11 mouse cellular contexts compared by ENCODE assay signal in genomic region chr3:83076563-83076962, GRCm38 (mm10). TPM values are rescaled to one million over a fixed set of nuclear protein-coding genes. Genes with fewer than 3 reads are reported as not detected.
DNase-seq lines count a peak whose midpoint lies in the region; ATAC-seq and TF ChIP-seq lines count a peak whose summit lies in the region.
"Had no signal": no experiment of that assay in that cellular context is flagged by ENCODE, and none has a peak within 500 bp of the region (broad histone marks: within the 10 kb centered on the region; RNA-seq: fewer than 3 reads in every experiment).

No protein-coding gene starts in this region.

- H3K27me3 ChIP-seq in heart, embryonic 12.5 days (replicated peaks): no peaks in the 10 kb centered on the region
- no peaks in the 10 kb centered on the region for H3K27me3 ChIP-seq in stomach, postnatal 0 days (ENCODE audit: control insufficient read depth, insufficient read depth, low read length)

- no peak overlapping the region for H3K4me3 ChIP-seq in heart, embryonic 12.5 days
- no peak overlapping the region for H3K4me3 ChIP-seq in stomach, postnatal 0 days (ENCODE audit: low read depth, low read length)

- TF ChIP-seq CTCF in stomach, postnatal 0 days (IDR thresholded peaks at IDR 0.05; ENCODE audit: low read depth): no peak

- H3K9me3 ChIP-seq in heart, embryonic 12.5 days (replicated peaks): no peaks in the 10 kb centered on the region
- no peaks in the 10 kb centered on the region for H3K9me3 ChIP-seq in stomach, postnatal 0 days (ENCODE audit: control insufficient read depth, low read length)

- H3K4me1 ChIP-seq in heart, embryonic 12.5 days (replicated peaks): 0 out of 2 replicates have a peak, but pooled peaks cover 3% of the 10 kb centered on the region
- no peaks in the 10 kb centered on the region for H3K4me1 ChIP-seq in stomach, postnatal 0 days (replicated peaks; ENCODE audit: control insufficient read depth, insufficient read depth)

- H3K4me2 ChIP-seq in heart, embryonic 12.5 days: no peak overlapping the region
- H3K4me2 ChIP-seq in stomach, postnatal 0 days (replicated peaks; ENCODE audit: low read depth): no peak overlapping the region

- no peak for ATAC-seq in heart, embryonic 12.5 days (ENCODE audit: insufficient number of reproducible peaks, low FRiP score)
- ATAC-seq in stomach, postnatal 0 days (ENCODE audit: low FRiP score, low TSS enrichment): no peak
- ATAC-seq: CD4-positive, CD25-positive, alpha-beta regulatory T cell, adult 4 months had no signal

- peak; percentile 96 for DNase-seq in heart, adult 11 months
- DNase-seq in Muller cell, postnatal 12 days (ENCODE audit: inconsistent ontology term): peak; percentile 7
- peak; percentile 53 for DNase-seq in gastrocnemius, postnatal 14 days
- DNase-seq in lung, postnatal 10 days: peak; percentile 72
- DNase-seq in T-cell, adult 2 months (ENCODE audit: low spot score): no peak
- DNase-seq in stomach, postnatal 0 days (ENCODE audit: low spot score): no peak
- no peak for DNase-seq in spleen, postnatal 4 days (ENCODE audit: low spot score in 2 of 2)

- H3K9ac ChIP-seq in heart, embryonic 12.5 days: no peak overlapping the region
- H3K9ac ChIP-seq in stomach, postnatal 0 days (ENCODE audit: low read length): no peak overlapping the region
- H3K9ac ChIP-seq: liver, embryonic 14.5 days had no signal

- peaks cover 28% of the 10 kb centered on the region for H3K36me3 ChIP-seq in heart, embryonic 12.5 days
- no peaks in the 10 kb centered on the region for H3K36me3 ChIP-seq in stomach, postnatal 0 days (ENCODE audit: control insufficient read depth, insufficient read depth, low read length)

- no peak overlapping the region for H3K27ac ChIP-seq in heart, embryonic 12.5 days (ENCODE audit: poor library complexity, severe bottlenecking)
- no peak overlapping the region for H3K27ac ChIP-seq in stomach, postnatal 0 days (replicated peaks)
- H3K27ac ChIP-seq: liver, embryonic 14.5 days had no signal

- WGBS in heart, embryonic 12.5 days: 53% methylated on average over 2 of the region's 3 CpGs
- WGBS in stomach, postnatal 0 days: 38% methylated on average over 2 of the region's 3 CpGs

- intact Hi-C loops in gastrocnemius, postnatal 14 days (cut with DNase I; ENCODE audit: low total_unique reads): no loop called here

- no peak for TF ChIP-seq EP300 in stomach, postnatal 0 days (optimal IDR thresholded peaks at IDR 0.05)

RNA-seq across cellular contexts. Expression of gene Plrg1, which starts 21.2 kb away (rescaled TPM):
- polyA plus RNA-seq in heart, embryonic 12.5 days (2016; fragmentation: Nextera tagmentation; extraction: Ambion mirVana): 59.3 and 60.3 TPM in 2 replicates
- 10 to 100 TPM; 24.9 to 25.2 TPM for total RNA-seq in gastrocnemius, postnatal 14 days (2021)
- polyA plus RNA-seq in stomach, postnatal 0 days (2015; fragmentation: Nextera tagmentation; extraction: Ambion mirVana): 43.7 and 44.6 TPM in 2 replicates

RNA-seq across cellular contexts. Expression of gene Fgb, which starts 26.9 kb away (rescaled TPM):
- 0.39 and 2.2 TPM in 2 replicates for polyA plus RNA-seq in heart, embryonic 12.5 days (2016; fragmentation: Nextera tagmentation; extraction: Ambion mirVana)
- total RNA-seq in gastrocnemius, postnatal 14 days (2021): not detected
- 2.8 and 6.1 TPM in 2 replicates for polyA plus RNA-seq in stomach, postnatal 0 days (2015; fragmentation: Nextera tagmentation; extraction: Ambion mirVana)
- total RNA-seq: neutrophil, adult 5-6 weeks had no signal
- polyA plus RNA-seq: CD4-positive, CD25-positive, alpha-beta regulatory T cell, adult 4 months had no signal

RNA-seq across cellular contexts. Expression of gene Fga, which starts 50.7 kb away (rescaled TPM):
- polyA plus RNA-seq in heart, embryonic 12.5 days (2016; fragmentation: Nextera tagmentation; extraction: Ambion mirVana): 0.67 and 3.9 TPM in 2 replicates
- not detected for total RNA-seq in gastrocnemius, postnatal 14 days (2021)
- 3.9 and 10.0 TPM in 2 replicates for polyA plus RNA-seq in stomach, postnatal 0 days (2015; fragmentation: Nextera tagmentation; extraction: Ambion mirVana)
- total RNA-seq: neutrophil, adult 5-6 weeks had no signal
- polyA plus RNA-seq: CD4-positive, CD25-positive, alpha-beta regulatory T cell, adult 4 months had no signal

RNA-seq across cellular contexts. Expression of gene Dchs2, which starts 51.2 kb away (rescaled TPM):
- 0.11 and 0.15 TPM in 2 replicates for polyA plus RNA-seq in heart, embryonic 12.5 days (2016; fragmentation: Nextera tagmentation; extraction: Ambion mirVana)
- total RNA-seq in gastrocnemius, postnatal 14 days (2021): 1 to 10 TPM; 3.9 to 4.4 TPM
- 0.35 and 0.53 TPM in 2 replicates for polyA plus RNA-seq in stomach, postnatal 0 days (2015; fragmentation: Nextera tagmentation; extraction: Ambion mirVana)
- total RNA-seq: neutrophil, adult 5-6 weeks had no signal
- polyA plus RNA-seq: CD4-positive, CD25-positive, alpha-beta regulatory T cell, adult 4 months had no signal

Comparison
In these comparisons a context has a peak if more than half of its experiments do, and no peak if none do; other contexts are left out.
1. DNase-seq: peak in heart, adult 11 months (single experiment), Muller cell, postnatal 12 days (single experiment), gastrocnemius, postnatal 14 days (single experiment) and lung, postnatal 10 days (single experiment); none in T-cell, adult 2 months (single experiment), stomach, postnatal 0 days (single experiment) and spleen, postnatal 4 days (0 of 2).